Mouse (Mus musculus) thymus, postnatal 10 days (tissue): Measurements from ENCODE around the gene Mcm10.
"Not testable (repeated sequence)": the region's sequence is repeated elsewhere in the genome, so short reads cannot be mapped to it uniquely, and the experiment has no call there.

Source experiments
- DNase-seq, 2 experiments: peaks; one replicate each; pipeline ENCODE4 v3.0.0; 2021; ENCODE audit warnings: low spot score in 2 of 2

Mcm10 gene

DNA sequence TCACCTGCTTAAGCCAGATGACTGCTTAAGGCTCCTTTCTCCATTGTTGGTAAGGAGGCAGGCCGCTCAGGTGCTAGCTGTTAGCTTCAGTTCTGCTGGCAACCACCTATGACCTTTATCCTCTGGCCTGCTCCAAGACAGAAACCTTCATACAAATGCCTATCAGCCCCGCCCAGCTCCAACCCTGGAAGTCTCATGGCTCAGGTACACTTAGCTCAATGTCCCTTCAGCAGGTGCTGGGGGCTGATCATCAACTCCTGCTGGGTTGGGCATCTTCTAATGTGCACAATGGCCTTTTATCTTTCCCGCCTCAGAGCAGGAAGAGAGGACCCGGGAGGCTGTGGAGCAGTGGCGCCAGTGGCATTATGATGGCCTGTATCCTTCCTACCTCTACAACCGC is 27.6 kb downstream of the Mcm10 start:
- no peak for DNase-seq

DNA sequence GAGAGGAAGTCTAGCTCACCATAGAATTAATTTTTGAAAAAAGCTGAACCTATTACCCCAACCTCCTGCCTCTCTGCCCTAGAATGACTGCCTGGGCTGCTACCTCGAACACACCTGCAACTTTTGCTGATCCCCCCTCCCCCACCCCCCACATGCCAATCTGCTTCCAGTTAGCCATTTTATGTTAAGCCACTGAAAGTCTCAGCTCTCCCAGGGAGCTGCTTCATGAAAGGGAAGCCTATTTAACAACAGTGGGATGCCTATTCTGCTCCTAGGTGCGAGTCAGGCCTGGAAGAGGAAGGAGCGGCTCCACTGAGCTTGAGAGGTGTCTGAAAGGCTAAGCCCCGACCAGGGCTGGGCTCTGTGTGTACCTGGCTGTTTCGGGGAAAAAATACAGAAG is 28.6 kb downstream of the Mcm10 start:
- no peak for DNase-seq

DNA sequence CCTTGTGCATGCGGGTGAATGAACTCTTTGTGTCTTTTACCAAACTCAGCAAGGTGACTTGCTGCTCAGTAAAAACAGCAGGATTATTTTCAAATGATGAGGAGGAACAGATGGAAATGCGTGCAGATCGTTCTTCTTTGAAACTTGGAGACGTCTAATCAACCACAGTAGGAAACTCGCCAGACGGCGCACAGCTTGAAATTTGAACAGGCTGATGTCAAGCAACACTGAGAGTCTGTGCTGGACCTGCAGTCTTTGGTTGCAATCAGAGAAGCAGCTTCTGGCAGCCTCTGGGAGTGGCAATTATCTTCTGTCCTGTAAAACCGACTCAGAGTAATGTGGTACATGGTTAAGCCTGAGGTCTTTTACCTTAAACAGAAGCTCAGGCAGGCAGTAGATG is 34.5 kb downstream of the Mcm10 start:
- DNase-seq: no peak

DNA sequence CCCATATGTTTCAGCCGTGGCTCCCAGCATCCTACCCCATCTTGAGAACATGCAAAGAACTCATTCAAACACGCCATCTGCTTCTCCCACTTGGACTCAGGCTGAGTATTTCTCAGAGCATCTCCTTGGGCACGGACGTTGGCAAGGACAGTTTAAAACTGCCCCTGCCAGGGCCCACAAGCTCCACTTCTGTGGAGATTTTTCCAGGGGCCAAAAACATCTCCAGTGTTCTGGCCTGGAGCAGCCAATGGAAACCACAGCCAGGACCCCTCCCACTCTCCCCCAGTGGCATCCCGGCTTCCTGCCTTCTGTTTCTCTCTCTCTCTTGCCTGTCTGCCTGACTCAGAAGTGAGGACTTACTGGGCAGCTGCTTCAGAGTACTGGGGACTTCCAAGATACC is 36.8 kb downstream of the Mcm10 start, which contains the start of gene Ucma:
Ucma (plus strand) TSS at position 316 of the 400 bp plus-strand sequence.
- DNase-seq: no peak

DNA sequence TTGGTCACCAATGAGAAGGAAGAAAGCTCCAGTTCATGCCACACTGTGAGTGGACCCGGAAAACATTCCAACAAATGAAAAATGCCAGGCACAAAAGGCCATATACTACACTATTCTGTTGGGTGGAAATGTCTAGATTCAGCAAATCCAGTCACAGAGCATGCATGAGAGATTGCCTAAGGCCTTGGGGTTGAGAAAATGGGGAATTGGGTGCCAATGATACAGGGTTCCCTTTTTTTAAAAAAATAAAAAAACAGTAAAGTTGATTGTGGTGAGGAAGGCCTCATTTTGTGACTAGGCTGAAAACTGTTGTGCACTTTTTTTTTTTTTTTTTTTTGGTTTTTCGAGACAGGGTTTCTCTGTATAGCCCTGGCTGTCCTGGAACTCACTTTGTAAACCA is 43.5 kb downstream of the Mcm10 start:
- no peak for DNase-seq

DNA sequence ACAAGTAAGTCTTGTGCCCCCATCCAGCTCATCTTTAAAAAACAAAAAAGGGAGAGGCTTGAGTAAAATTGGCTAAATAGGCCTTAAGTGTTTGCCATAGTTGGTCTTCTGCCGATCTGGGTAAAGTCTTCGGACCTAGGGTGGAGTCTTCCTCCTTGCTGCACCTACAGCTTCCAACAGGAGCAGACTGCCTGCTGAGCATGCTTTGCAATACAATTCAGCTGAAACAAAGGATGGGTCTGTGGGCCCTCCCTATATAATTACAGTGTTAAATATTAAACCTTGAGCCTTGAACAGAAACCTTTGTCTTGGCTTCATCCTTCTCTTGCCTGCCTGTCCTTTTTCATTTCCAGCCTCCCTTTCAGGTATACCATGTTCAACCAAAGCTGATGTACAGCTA is 44.8 kb downstream of the Mcm10 start:
- DNase-seq: no peak

DNA sequence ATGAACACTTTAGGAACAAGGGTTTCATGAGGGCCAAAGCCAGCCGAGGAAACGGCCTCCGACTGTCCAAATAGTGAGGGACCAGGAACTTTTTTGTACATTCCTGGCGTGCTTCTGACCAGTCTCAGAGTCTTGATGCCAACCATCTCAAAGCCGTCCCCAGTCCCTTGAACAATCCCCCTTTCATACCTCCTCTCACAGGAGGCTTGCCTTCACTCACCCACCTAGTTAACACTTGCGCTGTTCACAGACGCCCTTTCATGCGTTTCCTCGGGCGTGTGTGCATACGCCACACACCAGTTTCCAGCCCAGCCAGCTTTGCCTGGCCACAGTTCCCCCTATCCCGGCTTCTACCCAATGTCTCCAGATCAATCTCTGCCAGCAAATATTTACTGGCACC is 54.6 kb downstream of the Mcm10 start:
- DNase-seq: no peak

DNA sequence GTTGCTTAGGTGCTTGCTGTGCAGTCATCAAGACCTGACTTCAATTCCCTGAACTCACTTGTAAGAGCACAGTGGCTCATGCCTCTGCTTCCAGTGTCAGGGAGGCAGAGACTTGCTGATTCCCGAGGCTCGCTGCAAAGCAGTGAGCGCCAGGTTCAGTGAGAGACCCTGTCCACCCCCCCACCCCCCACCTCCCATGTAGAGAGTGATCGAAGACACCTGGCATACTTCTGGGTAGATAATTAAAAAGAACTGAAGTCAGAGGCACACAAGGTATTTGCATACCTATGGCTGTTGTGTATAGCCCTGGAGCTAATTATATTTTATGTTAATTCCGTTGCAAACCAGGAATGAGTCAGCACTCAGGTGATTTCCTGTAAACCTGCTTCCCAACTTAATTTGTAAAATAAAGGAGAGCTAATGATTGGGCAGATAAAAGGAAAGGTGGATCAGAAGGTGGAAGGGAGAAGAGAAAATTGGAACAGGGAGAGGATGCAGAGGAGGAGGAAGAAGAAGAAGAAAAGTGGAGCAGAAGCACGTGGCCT is 58.3 kb downstream of the Mcm10 start:
- no peak for DNase-seq

DNA sequence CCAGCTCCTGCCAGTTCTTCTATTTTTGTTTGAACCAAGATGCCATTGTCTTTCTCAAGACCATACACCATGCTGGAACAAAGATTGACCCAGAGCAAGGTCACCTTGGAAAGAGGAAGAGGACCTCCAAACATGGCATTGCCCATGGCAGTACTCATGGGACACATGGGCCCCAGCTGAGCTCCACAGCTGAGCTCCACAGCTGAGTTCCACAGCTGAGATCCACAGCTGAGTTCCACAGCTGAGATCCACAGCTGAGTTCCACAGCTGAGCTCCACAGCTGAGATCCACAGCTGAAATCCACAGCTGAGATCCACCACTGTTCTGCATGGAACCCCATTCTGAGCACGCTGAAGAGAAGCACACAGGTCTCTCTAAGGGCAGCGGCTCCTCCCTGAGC is 61.6 kb downstream of the Mcm10 start:
- no peak for DNase-seq

DNA sequence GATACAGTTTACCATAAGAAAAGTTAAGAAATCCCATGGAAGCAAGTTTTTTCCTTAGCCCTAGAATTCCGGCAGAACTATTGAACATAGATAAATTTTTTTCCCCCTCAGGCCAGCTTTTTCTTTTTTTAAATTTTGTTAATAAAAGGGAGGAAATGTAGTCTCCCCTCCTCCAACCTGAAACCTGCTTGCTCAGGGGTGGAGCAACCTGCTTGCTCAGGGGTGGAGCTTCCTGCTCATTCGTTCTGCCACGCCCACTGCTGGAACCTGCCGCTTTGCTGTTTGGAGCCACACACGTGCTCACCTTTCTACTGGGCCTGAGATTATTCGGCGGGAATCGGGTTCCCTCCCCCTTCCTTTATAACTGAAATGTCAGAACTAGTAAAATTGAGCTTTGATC is 62.9 kb downstream of the Mcm10 start:
- DNase-seq: not testable (repeated sequence)

DNA sequence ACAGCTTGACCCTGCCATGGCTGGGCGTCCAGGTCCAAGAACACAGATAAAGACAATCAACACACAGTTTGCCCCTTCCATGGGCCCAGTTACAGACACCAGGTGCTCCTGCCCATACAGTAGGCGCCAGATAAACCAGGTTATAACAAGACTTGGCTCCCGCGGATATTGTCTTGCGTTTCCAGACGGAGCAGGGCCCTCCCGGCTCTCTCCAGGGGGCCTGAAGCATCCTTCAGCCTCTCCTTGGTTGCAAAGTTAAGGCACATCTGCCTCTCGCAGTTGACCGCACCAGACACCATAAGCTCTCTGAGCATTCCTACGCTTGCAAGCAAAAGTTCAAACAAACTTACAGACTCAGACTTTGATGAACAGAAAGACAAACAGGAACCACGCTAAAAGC is 71.7 kb downstream of the Mcm10 start:
- DNase-seq: no peak
